Mouse (Mus musculus) stomach, embryonic 16.5 days (tissue): ENCODE data around the gene Rnasel. TPM values are rescaled to one million over a fixed set of nuclear protein-coding genes. Genes with fewer than 3 reads are reported as not detected.

ENCODE experiments used
- ATAC-seq: fragments of 200-750 bp; cut with Nextera tagmentation; 2 replicates; pipeline ENCODE4 v1.8.0; 2017; ENCODE audit warnings: moderate number of reproducible peaks, moderate TSS enrichment; ENCODE audit not compliant: insufficient read depth, low FRiP score
- H3K27ac ChIP-seq: fragments of 300-500 bp; sonication (generic); 2 replicates; pipeline ENCODE4 v1.5.1; 2014; ENCODE audit warnings: low read length
- H3K27me3 ChIP-seq: fragments of 300-500 bp; sonication (generic); 2 replicates; pipeline ENCODE4 v1.6.1; 2014; ENCODE audit warnings: low read length, control low read depth, mixed read lengths; ENCODE audit not compliant: control insufficient read depth, insufficient read depth
- H3K36me3 ChIP-seq: fragments of 300-500 bp; sonication (generic); 2 replicates; pipeline ENCODE4 v1.6.1; 2014; ENCODE audit warnings: low read length; ENCODE audit not compliant: control insufficient read depth, insufficient read depth
- H3K4me1 ChIP-seq: fragments of 300-500 bp; sonication (generic); 2 replicates; pipeline ENCODE4 v1.6.1; 2014; ENCODE audit warnings: low read length, control low read depth, mixed read lengths; ENCODE audit not compliant: control insufficient read depth, insufficient read depth
- H3K4me2 ChIP-seq: fragments of 300-500 bp; sonication (generic); 2 replicates; pipeline ENCODE4 v1.6.1; 2014; ENCODE audit warnings: low read depth, low read length, mixed read lengths
- H3K4me3 ChIP-seq: fragments of 300-500 bp; sonication (generic); replicated peaks from 2 replicates; pipeline ENCODE4 v1.5.1; 2014; ENCODE audit warnings: mild to moderate bottlenecking, low read length
- H3K9ac ChIP-seq: fragments of 300-500 bp; sonication (generic); 2 replicates; pipeline ENCODE4 v1.6.1; 2014; ENCODE audit warnings: low read length
- H3K9me3 ChIP-seq: fragments of 300-500 bp; sonication (generic); replicated peaks from 2 replicates; pipeline ENCODE4 v1.6.1; 2016; ENCODE audit warnings: low read length, control low read depth; ENCODE audit not compliant: control insufficient read depth
- WGBS: fragments of 180-500 bp; shearing (Covaris S2); extraction: QIAGEN DNeasy Blood & Tissue Kit; methylation state at CpG from one replicate; pipeline ENCODE4 v1.1.7; 2014; 5-methylcytosine and 5-hydroxymethylcytosine counted together
- polyA plus RNA-seq: library from polyadenylated mRNA; unstranded; fragments of >200 nt; fragmentation: Nextera tagmentation; extraction: Ambion mirVana; gene quantifications from 2 replicates; pipeline ENCODE4 v1.2.1, GENCODE M21; 2015

Rnasel gene
- polyA plus RNA-seq, 1 experiment from 2014 or later = 13.7 TPM

- 82% methylated on average over 5 of the region's 5 CpGs for WGBS
- no peaks in the 10 kb centered on the region for H3K36me3 ChIP-seq
- H3K4me2 ChIP-seq = no peak overlapping the region
- no peak for ATAC-seq
- no peak overlapping the region for H3K4me3 ChIP-seq
- peaks cover 9% of the 10 kb centered on the region; the same call in 1 of the 2 replicates for H3K4me1 ChIP-seq
- no peaks in the 10 kb centered on the region for H3K9me3 ChIP-seq
- no peak overlapping the region for H3K9ac ChIP-seq
- no peak overlapping the region for H3K27ac ChIP-seq
- no peaks in the 10 kb centered on the region for H3K27me3 ChIP-seq
Observed at GRCm38 (mm10) chr1:153708626-153709025, 40.6 kb upstream of the Rnasel start.

DNA sequence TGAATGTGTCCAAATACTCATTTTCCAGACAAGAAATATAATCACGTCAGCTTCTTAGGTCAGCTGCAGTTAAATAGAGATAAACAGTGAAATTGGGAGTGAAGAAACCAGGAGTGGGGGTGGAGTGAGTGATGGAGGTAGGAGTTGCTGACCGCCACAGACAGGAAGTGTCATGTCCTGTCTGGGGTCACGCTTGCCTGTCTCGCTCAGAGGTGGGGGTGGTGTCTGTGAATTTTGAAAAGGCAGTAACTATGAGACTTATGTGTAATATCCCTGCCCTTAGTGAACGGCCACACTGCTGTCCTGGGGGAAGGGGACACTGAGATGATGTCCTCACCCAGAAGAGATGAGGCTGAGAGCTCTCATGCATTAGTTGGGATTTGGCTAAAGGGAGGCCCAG is 39.8 kb upstream of the Rnasel start:
- Histone ChIP-seq H3K27ac (no peak overlapping the region), H3K4me3 (no peak overlapping the region), H3K4me1 (peaks cover 6% of the 10 kb centered on the region; the same call in 1 of the 2 replicates), H3K4me2 (no peak overlapping the region), H3K9me3 (no peaks in the 10 kb centered on the region), H3K36me3 (no peaks in the 10 kb centered on the region), H3K9ac (no peak overlapping the region), H3K27me3 (no peaks in the 10 kb centered on the region)
- 40% methylated on average over 5 of the region's 5 CpGs for WGBS
- no peak for ATAC-seq

GRCm38 (mm10) chr1:153711544-153712262 is 37.5 kb upstream of the Rnasel start:
- no peak overlapping the region for H3K4me3 ChIP-seq
- 46% methylated on average over 3 of the region's 3 CpGs for WGBS
- H3K27me3 ChIP-seq = no peaks in the 10 kb centered on the region
- peaks cover 6% of the 10 kb centered on the region; the same call in 1 of the 2 replicates for H3K4me1 ChIP-seq
- H3K4me2 ChIP-seq = no peak overlapping the region
- H3K27ac ChIP-seq = peak overlapping the region; percentile 44
- peak; percentile 79 for ATAC-seq
- H3K9me3 ChIP-seq = no peaks in the 10 kb centered on the region
- H3K36me3 ChIP-seq = no peaks in the 10 kb centered on the region
- H3K9ac ChIP-seq = no peak overlapping the region

- ATAC-seq = no peak
- Histone ChIP-seq H3K27ac (no peak overlapping the region), H3K4me1 (peaks cover 6% of the 10 kb centered on the region; the same call in 1 of the 2 replicates), H3K9me3 (no peaks in the 10 kb centered on the region), H3K36me3 (no peaks in the 10 kb centered on the region), H3K9ac (no peak overlapping the region), H3K27me3 (no peaks in the 10 kb centered on the region), H3K4me3 (no peak overlapping the region), H3K4me2 (no peak overlapping the region)
- WGBS = 88% methylated on average over 2 of the region's 2 CpGs
Observed at GRCm38 (mm10) chr1:153712633-153713032, 36.6 kb upstream of the Rnasel start.

DNA sequence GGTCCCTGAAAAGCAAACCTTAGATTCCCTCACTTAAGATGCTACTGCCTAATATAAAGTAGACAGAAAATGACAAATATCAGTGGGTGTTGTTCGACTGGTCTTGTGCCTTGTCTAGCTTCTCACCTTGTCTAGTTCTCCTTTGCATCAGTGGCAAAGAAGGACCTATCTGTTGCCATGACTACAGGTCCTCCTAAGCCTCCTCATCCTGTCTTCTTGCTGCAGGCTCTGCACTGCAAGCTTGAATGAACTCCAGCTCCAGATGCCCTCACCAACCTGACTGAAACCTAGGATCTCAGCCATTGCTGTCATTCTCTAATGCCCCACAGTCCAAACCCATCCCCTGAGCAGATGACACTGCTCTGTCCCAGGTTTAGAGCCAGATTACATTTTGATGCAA is 31.2 kb upstream of the Rnasel start:
- H3K27ac ChIP-seq = no peak overlapping the region
- WGBS = 75% methylated on average over 1 of the region's 1 CpGs

DNA sequence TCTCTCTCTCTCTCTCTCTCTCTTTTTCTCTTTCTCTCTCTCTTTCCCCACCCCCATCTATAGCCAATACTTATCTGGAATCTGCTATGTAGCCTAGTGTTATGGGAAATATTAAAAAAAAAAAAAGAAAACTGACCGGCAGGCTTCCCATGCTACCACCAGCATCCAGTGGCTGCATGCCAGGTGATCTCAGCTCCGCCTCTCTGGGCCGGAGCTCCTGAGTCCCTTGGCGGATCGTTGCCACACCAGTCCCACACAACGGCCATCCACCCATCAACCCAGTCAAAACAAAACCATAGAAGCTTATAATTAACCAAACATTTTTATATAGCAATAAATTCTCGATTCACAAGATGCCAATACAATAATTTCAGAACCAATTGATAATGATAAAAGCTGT is 28.3 kb upstream of the Rnasel start:
- WGBS = 77% methylated on average over 7 of the region's 7 CpGs
- no peak overlapping the region for H3K4me3 ChIP-seq
- no peaks in the 10 kb centered on the region for H3K36me3 ChIP-seq
- no peak for ATAC-seq
- H3K27me3 ChIP-seq = no peaks in the 10 kb centered on the region
- H3K9ac ChIP-seq = no peak overlapping the region
- no peak overlapping the region for H3K27ac ChIP-seq
- H3K4me2 ChIP-seq = no peak overlapping the region
- no peaks in the 10 kb centered on the region for H3K9me3 ChIP-seq
- H3K4me1 ChIP-seq = no peaks in the 10 kb centered on the region

More for the DNA sequence above, 31.2 kb upstream of the Rnasel start:
- no peaks in the 10 kb centered on the region for H3K4me1 ChIP-seq
- H3K4me2 ChIP-seq = no peak overlapping the region
- H3K9me3 ChIP-seq = no peaks in the 10 kb centered on the region
- H3K9ac ChIP-seq = no peak overlapping the region
- H3K27me3 ChIP-seq = no peaks in the 10 kb centered on the region
- H3K4me3 ChIP-seq = no peak overlapping the region
- H3K36me3 ChIP-seq = no peaks in the 10 kb centered on the region
- ATAC-seq = no peak

GRCm38 (mm10) chr1:153721565-153722310 is 27.5 kb upstream of the Rnasel start:
- Histone ChIP-seq H3K9ac (no peak overlapping the region), H3K9me3 (no peaks in the 10 kb centered on the region), H3K4me1 (no peaks in the 10 kb centered on the region), H3K36me3 (no peaks in the 10 kb centered on the region), H3K4me2 (no peak overlapping the region), H3K27me3 (no peaks in the 10 kb centered on the region), H3K27ac (no peak overlapping the region), H3K4me3 (no peak overlapping the region)
- 82% methylated on average over 9 of the region's 9 CpGs for WGBS
- ATAC-seq = no peak

DNA sequence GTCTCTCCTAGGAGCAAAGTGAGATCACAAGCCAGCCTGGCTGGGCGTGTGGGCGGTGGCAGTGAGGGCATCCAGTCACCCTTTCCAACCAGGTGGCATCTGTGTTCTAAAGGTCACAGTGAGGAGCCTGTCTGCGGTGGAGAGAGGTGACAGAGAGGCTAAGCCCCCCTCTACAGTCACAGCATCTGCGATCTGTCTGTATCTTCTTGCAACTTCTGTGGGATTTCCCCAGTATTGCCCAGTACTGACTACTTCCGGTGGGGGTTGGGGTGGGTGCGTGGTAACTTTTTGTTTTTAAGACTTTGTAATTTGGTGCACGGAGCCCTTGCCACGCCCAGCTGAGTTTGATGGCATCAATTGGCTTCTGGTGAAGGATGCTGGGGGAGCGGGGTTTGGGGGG is 25.8 kb upstream of the Rnasel start:
- no peak for ATAC-seq
- Histone ChIP-seq H3K27me3 (no peaks in the 10 kb centered on the region), H3K4me1 (no peaks in the 10 kb centered on the region), H3K27ac (no peak overlapping the region), H3K9ac (no peak overlapping the region), H3K36me3 (no peaks in the 10 kb centered on the region), H3K4me3 (no peak overlapping the region), H3K4me2 (no peak overlapping the region), H3K9me3 (no peaks in the 10 kb centered on the region)
- 76% methylated on average over 9 of the region's 9 CpGs for whole genome bisulfite sequencing

DNA sequence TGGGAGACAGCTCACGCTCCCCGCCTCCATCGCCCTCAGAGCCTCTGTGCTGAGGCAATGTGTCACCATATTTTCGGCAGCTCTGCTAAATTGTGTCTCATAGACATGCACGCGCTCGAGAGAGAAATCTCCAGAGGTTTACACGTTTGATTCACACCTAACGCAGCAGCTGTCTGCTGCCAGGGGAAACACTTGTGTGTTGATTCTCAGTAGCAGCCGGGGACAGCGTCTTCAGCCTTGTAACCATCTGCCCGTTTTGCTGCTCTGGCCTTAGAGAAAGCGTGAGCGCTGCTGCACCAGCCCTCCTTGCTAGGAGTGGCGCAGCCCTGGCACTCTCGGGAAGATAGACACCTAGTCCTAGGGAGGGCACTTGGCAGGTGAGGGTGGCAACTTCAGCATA is 22.6 kb upstream of the Rnasel start:
- WGBS = 82% methylated on average over 16 of the region's 16 CpGs
- no peak overlapping the region for H3K4me2 ChIP-seq
- H3K36me3 ChIP-seq = no peaks in the 10 kb centered on the region
- H3K9ac ChIP-seq = no peak overlapping the region
- no peak overlapping the region for H3K27ac ChIP-seq
- no peaks in the 10 kb centered on the region for H3K27me3 ChIP-seq
- no peak for ATAC-seq
- no peaks in the 10 kb centered on the region for H3K9me3 ChIP-seq
- no peak overlapping the region for H3K4me3 ChIP-seq
- H3K4me1 ChIP-seq = no peaks in the 10 kb centered on the region
